Mouse (Mus musculus): ENCODE data around the gene Plxnc1.

- no peak for TF ChIP-seq CTCF (conservative IDR thresholded peaks at IDR 0.05; ENCODE audit: low read length)
- TF ChIP-seq NANOG (IDR thresholded peaks at IDR 0.05; ENCODE audit: borderline replicate concordance, low read length), result no peak
Measured at GRCm38 (mm10) chr10:94922848-94923247, 21.8 kb downstream of the Plxnc1 start.

Data from E14TG2a.4 (cell line).